Mouse (Mus musculus) heart, adult 18-20 months (tissue): ENCODE data around the gene Adgrf4. TPM values are rescaled to one million over a fixed set of nuclear protein-coding genes. Genes with fewer than 3 reads are reported as not detected.

Source experiments
- DNase-seq, 2 experiments: peaks; one replicate each; pipeline ENCODE4 v3.0.0; 2021 to 2022; ENCODE audit warnings: mixed read lengths in 1 of 2
- long read RNA-seq, 2 experiments: library from polyadenylated mRNA; stranded (forward); transcript quantifications; one replicate each; pipeline ENCODE4 v2.0.0; 2021
- total RNA-seq, 2 experiments: library from RNA; stranded (reverse); gene quantifications; 2 replicates each; pipeline ENCODE4 v1.2.3; 2021

Adgrf4 gene
- total RNA-seq, result under 1 TPM; 0.15 to 0.23 TPM
- long read RNA-seq, experiment 1, result 0 reads
- long read RNA-seq, experiment 2, result 0 reads

DNA sequence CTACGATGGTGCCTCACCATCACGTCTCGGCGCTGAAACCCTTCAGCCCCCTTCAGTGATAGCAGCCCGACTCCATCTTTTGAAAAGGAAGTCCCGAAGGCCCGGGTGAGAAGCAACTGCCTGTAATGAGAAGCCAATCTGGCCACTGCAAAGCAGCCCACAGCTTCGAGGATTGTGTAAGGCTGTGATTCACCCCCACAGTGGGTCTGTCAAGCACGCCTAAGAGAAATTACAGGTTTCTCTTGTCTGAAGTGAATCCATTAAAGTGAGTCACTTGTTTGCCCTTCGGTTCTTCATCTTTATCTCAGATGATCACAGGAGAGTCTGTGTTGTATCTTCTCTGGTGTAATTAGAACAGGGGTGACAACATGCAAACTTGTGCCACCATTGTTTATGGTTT lies at the start of gene Adgrf4:
TSS of gene Adgrf4 (minus strand) at position 149 of the 400 bp plus-strand sequence.
- no peak for DNase-seq

GRCm38 (mm10) chr17:42741801-42742217 lies 49.7 kb upstream of the Adgrf4 start, which contains the start of gene Adgrf2:
Gene Adgrf2 (minus strand): TSS chr17:42742179.
- peak; percentile 58 to 60 for DNase-seq

GRCm38 (mm10) chr17:42738794-42739193 lies 46.7 kb upstream of the Adgrf4 start:
- DNase-seq, result no peak

GRCm38 (mm10) chr17:42717161-42717560 lies 25.1 kb upstream of the Adgrf4 start:
- DNase-seq, result no peak

DNA sequence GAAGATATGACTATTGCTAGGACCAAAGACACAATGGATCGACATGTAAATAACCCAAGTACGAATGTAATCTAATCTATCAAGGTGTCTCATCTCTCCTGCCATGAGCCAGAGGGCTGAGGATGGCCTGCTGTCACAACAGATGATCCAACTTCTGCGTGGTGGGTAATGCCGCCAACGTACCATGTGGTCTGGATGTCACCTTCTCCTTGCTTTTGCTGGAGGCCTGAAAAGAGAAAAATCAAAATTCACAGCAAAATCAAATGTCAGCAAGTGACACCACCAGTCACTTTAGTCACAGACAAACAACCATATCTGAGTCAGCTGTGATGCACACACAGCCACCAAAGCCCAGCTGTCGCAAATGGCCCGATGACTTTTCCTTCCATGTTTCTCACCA lies 22.9 kb upstream of the Adgrf4 start:
- DNase-seq, result no peak

DNA sequence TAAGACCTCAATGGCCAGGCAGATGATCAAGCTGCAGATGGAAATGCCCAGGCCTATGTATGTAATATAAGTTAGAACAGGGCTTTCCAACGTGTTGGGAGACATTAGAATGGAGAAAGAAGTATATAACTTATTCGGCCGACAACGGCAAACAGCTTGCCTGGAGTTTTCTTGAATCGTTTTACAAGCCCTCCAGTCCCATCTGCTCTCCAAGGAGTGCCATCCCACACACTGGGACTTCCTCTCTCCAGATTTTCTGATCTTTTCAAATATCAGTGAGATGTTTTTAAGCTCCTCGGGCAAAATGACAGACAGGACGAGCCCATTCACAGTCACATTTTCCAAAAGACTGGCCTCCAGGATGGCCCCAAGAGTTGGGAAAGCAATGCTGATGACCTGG lies 18.6 kb upstream of the Adgrf4 start:
- no peak for DNase-seq

DNA sequence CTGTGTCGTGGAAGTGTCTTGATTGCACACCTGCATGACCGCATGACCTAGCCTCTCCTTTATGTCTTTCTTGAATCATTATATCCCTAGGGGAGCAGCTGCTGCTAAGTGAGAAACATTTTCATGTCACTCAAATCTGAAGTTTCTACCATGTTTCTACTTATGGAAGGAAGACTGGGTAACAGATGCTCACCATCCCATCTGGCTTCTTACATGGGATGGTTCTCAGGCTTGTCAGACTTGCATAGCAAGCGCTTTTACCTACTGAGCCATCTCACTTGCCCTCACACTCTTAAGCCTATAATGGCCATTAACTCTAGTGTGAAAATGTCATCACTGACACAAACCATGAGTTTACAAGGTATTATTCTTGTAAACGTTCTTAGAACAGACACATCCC lies 13.5 kb upstream of the Adgrf4 start:
- DNase-seq, result no peak

DNA sequence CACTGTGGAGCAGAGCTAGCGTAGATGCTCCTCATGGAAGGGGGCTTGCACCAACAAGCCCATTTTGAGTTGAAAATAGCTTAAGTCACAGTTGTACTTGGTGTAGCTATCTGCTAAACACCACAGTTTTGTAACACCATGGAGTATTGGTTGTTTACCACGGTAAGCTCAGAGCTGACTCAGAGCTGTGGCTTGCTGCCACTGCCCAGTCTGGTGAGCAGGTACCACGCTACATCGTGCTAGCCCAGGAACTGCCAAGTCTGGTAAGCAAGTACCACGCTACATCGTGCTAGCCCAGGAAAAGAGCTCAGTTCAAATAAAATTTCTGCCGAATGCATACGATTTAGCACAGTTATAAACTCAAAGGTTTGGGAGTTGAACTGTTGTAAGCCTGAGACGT lies 10.1 kb upstream of the Adgrf4 start:
- no peak for DNase-seq

DNA sequence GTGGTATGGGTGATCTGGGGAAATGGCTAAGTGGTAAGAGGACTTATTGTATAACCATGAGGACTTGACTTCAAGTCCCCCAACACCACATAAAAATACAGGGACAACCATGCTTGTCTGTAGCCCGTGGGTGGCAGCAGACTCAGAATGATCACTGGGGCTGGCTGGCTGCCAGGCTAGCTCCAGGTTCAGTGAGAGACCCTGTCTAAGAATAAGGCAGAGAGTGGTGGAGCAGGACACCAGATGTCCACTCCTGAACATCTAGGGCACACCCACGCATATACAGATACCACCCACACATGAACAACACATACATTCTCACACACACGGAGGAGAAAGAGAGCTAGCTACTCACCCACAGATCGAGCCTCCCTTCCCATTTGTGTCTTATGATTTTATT lies 2.6 kb upstream of the Adgrf4 start:
- no peak for DNase-seq

DNA sequence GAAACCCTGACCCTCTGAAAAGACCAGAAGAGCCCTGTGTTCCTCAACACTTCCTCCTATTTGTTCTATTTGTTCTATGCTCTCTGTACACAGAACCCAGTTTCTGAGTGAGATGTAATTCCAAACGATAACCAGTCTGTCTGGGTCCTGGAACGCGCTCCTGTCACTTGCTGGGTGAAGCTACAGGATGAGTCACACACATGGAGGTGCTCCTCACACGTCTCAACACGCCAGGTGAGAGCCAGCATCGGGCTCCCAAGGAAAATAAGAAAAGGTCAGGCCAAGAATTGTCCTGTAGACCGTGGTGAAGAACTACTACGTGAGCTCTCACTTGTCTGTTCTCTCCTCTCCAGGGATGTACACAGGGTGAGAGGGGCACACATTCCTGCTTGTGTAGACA lies 1.6 kb downstream of the Adgrf4 start:
- no peak for DNase-seq

GRCm38 (mm10) chr17:42658634-42659422 lies 33.3 kb downstream of the Adgrf4 start:
- peak; percentile 5 to 49 for DNase-seq

- DNase-seq, result peak; percentile 67 to 73
Measured at GRCm38 (mm10) chr17:42643416-42643815, 48.7 kb downstream of the Adgrf4 start.

- DNase-seq, result peak; percentile 56 to 83
Measured at GRCm38 (mm10) chr17:42630206-42630605, 61.9 kb downstream of the Adgrf4 start.

GRCm38 (mm10) chr17:42613043-42613737 lies 78.9 kb downstream of the Adgrf4 start:
- DNase-seq, result peak; percentile 41 to 71

- no peak for DNase-seq
Measured at GRCm38 (mm10) chr17:42611295-42611694, 80.8 kb downstream of the Adgrf4 start, which contains the start of gene Opn5. Gene Opn5 (minus strand): TSS chr17:42611395.

- DNase-seq, result no peak
Measured at GRCm38 (mm10) chr17:42608270-42608669, 83.8 kb downstream of the Adgrf4 start.

Other genes starting within 250 kb of the Adgrf4 start
- gene Opn5, start 80.9 kb downstream of the Adgrf4 start, total RNA-seq, result not detected
- gene Adgrf2, start 49.9 kb upstream of the Adgrf4 start, total RNA-seq, result under 1 TPM; 0.12 to 0.18 TPM
- 10 to 100 TPM; 16.3 to 20.1 TPM for gene Cd2ap, start 184.4 kb upstream of the Adgrf4 start, total RNA-seq